Mouse (Mus musculus): ENCODE data around the gene Prrg2.

Prrg2 gene

DNA sequence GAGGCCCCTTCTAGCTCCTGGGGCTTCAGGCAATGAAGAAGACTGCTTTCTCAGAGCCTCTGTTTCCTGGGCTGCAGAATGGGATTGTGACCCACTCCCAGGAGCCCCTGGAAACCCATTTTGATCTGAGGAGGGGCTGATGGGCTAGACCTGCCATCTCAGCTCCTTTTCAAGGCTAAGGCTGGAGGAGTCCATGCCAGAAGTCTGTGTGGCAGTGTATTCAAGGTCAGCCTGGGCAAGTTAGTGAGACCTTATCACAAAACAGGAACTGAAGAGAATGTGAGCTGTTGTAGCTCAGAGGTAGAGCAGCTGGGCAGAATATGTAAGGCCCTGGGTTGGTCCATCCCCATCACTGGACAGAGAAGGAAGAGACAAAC lies 5.5 kb downstream of the Prrg2 start:
- no peak for DNase-seq (ENCODE audit: low spot score)

DNA sequence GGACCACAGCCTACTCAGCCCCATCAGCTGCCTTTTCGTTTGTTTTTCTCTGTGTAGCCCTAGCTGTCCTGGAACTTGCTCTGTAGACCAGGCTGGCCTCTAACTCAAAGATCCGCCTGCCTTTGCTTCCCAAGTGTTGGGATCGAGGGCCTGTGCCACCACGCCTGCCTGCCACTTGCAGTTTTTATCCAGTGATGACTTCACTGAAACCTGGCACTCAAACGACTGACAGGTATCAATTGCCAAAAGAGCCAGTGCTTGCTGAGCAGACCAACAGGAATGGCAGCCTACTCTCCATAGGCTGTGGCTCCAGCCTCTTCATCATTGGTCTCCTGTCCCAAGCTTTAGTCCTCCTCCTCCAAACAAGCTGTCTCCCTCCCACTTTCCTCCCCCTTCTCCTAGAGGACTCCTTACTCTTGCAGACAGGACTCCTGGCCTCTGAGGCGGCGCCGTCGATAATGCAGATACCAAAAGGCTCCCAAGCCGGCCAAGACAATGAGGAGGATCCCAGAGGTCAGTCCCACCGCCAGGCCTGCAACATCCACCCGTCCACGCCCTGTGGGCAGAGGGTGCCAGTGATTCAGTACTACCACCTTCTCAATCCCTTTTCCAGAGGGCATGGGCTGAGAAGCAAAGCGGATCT lies 6.0 kb downstream of the Prrg2 start:
- DNase-seq (ENCODE audit: low spot score), result no peak

GRCm38 (mm10) chr7:45053931-45054510 lies 8.5 kb downstream of the Prrg2 start:
- DNase-seq (ENCODE audit: low spot score), result peak; percentile 81

DNA sequence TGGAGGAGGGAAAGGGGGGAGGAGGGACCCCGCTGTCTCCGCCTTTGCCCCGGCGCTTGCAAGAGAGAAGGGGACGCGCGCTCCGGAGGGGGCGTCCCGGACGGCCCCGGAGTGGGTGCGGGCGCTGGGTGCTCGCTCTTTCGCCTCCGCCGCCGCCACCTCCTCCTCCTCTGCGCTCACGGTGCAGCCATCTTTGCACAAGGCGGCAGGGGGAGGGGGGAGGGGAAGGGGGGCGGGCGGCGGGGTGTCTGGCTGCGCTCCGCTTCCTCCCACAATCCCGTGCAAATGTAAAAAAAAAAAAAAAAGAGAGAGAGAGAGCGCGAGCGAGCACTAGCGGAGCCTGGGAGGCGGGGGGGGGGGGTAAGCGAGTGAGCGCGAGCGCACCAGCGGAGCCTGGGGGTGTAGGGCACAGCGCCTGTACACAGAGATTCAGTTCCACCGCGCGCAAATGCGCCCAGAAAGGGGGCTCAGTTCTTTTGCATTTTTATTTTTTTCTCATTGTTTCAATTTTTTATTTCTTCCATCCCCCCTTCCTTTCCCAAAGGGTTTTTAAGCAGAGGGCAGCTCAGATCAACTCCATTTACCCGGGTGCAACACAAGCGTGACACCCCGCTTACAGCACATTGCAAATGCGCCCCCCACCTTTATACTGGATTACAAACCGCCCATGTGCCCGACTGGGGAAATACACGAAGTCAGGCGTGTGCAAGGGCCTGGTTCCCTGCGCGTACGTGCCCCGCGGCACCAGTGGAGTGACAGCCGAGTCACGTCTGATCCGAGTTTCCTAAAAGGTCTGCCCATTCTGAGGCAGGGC lies 9.2 kb downstream of the Prrg2 start:
- peak; percentile 56 for DNase-seq (ENCODE audit: low spot score)

DNA sequence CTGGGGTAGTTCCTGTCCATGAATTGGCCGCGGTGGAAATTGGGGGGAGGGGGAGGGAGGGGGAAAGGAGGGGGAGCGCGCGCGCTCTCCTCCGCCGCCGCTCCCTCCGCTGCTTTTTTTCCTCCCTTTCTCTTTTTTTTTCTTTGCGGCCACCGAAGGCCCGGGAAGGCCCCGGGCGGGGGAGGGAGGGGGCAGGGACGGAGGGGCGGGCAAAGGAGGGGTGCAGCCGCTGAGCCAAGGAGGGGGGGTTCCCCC lies 9.7 kb downstream of the Prrg2 start, which contains the start of gene Prr12:
Gene Prr12, minus strand, starts transcription at position 20 of the 255 bp plus-strand sequence.
- DNase-seq (ENCODE audit: low spot score), result no peak

GRCm38 (mm10) chr7:45052181-45052861 lies 10.2 kb downstream of the Prrg2 start:
- DNase-seq (ENCODE audit: low spot score), result no peak

DNA sequence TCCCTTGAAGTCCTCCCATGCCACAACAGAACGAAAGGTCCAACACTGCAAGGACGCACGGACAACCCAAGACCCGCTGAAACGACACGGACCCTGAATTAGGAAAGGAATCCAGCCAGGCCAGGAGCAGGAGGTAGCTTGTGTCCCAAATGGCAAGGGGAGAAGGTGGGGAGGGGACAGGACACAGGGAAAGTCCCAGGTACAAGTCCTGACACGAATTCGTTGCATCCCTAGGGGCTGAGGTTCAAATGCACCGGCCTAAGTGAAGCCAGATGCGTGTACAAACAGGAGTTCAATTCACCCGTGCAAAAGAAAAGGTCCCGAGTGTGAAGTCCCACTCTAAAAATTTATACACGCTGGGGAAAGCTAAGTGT lies 10.9 kb downstream of the Prrg2 start:
- DNase-seq (ENCODE audit: low spot score), result no peak

DNA sequence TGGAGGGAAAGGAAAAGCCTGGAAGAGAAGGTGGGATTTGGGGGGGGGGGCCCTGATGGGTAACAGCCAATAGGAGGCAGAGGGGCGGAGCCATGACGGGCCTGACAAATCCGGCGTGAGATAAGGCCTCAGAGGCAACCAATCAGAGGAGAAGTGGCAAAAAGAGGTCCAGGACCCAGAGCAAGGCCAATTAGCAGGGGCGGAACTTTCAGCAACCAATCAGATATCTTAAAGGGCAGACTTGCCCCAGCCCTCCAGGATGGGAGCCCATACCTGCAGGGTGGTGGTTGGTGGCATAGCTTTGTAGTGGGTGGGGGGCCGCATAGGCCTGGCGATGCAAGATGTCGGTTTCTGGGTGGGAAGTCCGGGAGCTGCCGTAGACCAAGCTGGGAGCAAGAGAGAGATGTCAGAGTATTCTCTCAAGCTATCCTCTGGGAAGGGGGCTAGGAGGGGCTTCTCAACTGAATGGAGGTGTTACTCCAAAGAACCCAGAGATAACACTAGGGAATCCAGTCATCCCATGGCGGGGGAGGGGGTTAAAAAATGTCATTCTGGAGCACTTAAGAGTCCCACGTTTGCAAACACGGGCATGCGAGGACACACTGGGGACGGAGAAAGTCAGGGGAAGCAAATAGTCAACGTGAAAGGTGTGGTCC lies 11.4 kb downstream of the Prrg2 start:
- DNase-seq (ENCODE audit: low spot score), result no peak

DNA sequence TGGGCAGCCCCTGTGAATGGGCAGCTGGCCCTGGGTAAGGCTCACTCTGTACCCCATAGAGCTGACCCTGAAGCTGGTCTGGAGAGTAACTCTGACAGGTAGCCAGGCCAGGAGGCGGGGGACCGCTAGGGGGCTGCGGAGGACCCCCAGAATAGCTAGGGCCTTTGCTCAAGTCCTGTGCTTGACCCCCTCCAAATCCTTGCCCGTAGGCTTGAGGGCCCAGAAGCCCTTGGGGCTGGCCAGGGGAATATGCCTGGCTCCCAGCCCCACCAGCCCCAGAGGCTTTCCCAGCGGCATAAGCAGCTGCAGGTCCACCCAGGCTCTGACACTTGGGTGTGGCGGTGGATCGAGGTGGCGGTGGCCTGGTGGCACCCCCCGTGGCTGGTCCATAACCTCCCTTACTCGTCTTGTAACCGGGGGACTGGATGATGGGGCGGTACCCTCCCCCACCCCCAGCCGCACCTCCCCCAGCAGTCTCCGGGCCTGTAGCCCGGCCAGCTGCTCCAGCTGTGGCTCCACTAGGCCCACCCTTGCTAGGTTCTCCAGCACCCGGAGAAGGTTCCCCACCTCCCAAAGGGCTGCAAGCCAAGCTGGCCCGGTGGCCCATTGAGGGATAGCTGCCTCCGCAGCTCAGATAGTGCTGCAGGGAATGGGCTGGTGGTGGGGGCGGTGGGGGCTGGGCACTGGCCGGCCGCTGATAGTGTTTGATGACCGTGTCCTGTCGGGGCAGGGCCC lies 13.4 kb downstream of the Prrg2 start:
- no peak for DNase-seq (ENCODE audit: low spot score)

- DNase-seq (ENCODE audit: low spot score), result no peak
Measured at GRCm38 (mm10) chr7:45048001-45048890, 14.2 kb downstream of the Prrg2 start.

DNA sequence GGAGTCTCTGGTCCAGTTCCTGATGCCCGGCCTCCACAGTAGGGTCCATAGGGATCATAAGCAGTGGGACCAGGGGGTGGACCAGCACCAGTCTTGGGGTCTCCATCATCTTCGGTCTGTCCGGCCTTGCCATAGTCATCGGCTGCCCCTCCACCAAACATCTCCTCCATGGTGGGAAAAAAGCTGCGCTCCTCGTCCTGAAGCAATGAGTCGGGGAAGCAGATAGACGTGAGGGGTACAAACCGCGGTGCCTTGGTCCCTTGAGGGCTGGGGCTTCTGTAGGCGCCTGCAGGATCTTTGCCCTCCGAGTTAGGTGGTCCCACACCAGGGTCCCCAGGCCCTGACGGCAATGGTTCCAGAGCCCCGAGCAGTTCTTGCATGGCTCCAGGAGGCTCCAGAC lies 15.0 kb downstream of the Prrg2 start:
- no peak for DNase-seq (ENCODE audit: low spot score)

DNA sequence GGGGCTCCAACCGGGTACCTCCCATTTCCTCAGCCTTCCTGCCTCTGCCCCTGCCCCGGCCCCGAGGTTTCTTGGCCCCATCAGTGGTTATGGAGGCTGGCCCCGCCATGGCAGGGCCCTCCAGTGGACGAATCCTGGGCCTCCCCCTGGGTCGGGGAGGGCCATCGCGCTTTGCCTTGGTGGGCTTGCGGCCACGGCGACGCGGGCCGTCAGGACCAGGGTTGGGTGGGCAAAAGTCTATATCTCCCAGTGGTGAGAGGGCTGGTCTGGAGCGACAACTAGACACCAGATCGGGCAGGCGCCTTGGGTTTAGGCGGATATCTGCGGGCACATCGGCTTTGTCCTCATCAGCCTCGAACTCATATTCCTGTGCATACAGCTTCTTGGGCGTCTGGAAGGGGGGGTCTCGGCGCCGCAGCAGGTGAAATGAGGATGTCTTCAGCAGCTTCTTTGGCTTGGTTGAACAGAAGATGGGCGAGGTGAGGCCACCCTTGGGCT lies 15.6 kb downstream of the Prrg2 start:
- no peak for DNase-seq (ENCODE audit: low spot score)

- DNase-seq (ENCODE audit: low spot score), result no peak
Measured at GRCm38 (mm10) chr7:45045741-45046140, 16.7 kb downstream of the Prrg2 start.

DNA sequence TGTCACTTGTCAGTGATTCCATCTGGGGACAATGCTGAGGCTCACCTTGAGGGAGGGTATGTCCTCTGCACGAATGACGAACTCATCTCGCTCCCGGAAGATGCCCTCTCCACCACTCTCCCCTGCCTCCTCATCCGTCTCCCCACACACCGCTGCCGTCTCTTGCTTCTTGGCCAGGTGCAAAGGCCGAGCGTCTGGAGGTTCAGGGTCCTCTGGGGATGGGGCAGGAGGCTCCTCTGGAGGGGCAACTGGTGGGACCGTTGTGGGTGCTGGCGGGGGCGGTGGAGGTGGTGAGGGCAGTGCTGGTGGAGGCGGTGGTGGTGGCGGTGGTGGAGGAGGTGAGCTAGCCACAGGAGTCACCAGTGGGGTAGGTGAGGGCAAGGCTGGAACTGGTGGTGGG lies 19.2 kb downstream of the Prrg2 start:
- DNase-seq (ENCODE audit: low spot score), result no peak

DNA sequence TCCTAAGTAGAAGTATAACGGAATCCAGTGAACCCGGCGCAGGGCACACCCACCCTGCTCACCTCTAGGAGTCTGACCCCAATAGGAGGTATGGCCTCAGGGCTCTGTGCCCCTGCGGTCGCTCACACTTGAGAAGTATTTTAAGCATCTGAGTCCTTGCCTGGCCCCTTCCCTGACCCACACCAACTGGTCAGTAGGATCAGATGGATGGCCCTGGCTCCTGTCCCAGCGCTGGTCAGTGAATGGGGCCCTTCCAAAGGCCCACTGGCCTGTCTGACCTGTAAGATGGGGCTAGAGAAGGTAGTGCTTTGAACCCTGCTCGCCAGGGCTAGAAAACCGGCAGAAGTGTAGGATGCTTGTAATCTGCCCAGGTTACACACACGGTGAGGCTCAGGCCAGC lies 21.6 kb downstream of the Prrg2 start:
- no peak for DNase-seq (ENCODE audit: low spot score)

- no peak for DNase-seq (ENCODE audit: low spot score)
Measured at GRCm38 (mm10) chr7:45038411-45038810, 24.1 kb downstream of the Prrg2 start.

- peak; percentile 56 for DNase-seq (ENCODE audit: low spot score)
Measured at GRCm38 (mm10) chr7:45037720-45038361, 24.6 kb downstream of the Prrg2 start.

GRCm38 (mm10) chr7:45036702-45037101 lies 25.8 kb downstream of the Prrg2 start:
- no peak for DNase-seq (ENCODE audit: low spot score)

- no peak for DNase-seq (ENCODE audit: low spot score)
Measured at GRCm38 (mm10) chr7:45035631-45036030, 26.8 kb downstream of the Prrg2 start.

GRCm38 (mm10) chr7:45033722-45034359 lies 28.6 kb downstream of the Prrg2 start:
- DNase-seq (ENCODE audit: low spot score), result no peak
